Mouse (Mus musculus): ENCODE results near the gene Pik3r3. TPM values are rescaled to one million over a fixed set of nuclear protein-coding genes. Genes with fewer than 3 reads are reported as not detected.
A peak's percentile ranks its signal among the peaks of the same experiment; 100 is the strongest.

Gene Pik3r3
- total RNA-seq, 2 experiments from 2014 or later, result 5.6 to 7.3 TPM

- Histone ChIP-seq H3K4me3 (no peak overlapping the region), H3K27ac (no peak overlapping the region)
- no peak for DNase-seq
- intact Hi-C loops (cut with DNase I), result no loop called here
- no peak for TF ChIP-seq CTCF (IDR thresholded peaks at IDR 0.05)
Measured at GRCm38 (mm10) chr4:116329256-116329655, 107.8 kb downstream of the Pik3r3 start.

- Histone ChIP-seq H3K4me3 (no peak overlapping the region), H3K27ac (no peak overlapping the region)
- TF ChIP-seq CTCF (IDR thresholded peaks at IDR 0.05), result no peak
- intact Hi-C loops (cut with DNase I), result no loop called here
- no peak for DNase-seq
Measured at GRCm38 (mm10) chr4:116336294-116336693, 114.9 kb downstream of the Pik3r3 start.

GRCm38 (mm10) chr4:116342119-116342518, 120.7 kb downstream of the Pik3r3 start:
- DNase-seq, result peak; percentile 56
- no peak overlapping the region for H3K4me3 ChIP-seq
- peak; percentile 83 for TF ChIP-seq CTCF (IDR thresholded peaks at IDR 0.05)
- no peak overlapping the region for H3K27ac ChIP-seq
- intact Hi-C loops (cut with DNase I), result loop anchor here (2.0 to 5.0 kb wide), 3 partner anchors 61 to 165 kb away; partner anchors contain the start of gene Ipp

GRCm38 (mm10) chr4:116352496-116352895, 131.1 kb downstream of the Pik3r3 start:
- no peak for TF ChIP-seq CTCF (IDR thresholded peaks at IDR 0.05)
- Histone ChIP-seq H3K27ac (peak overlapping the region; percentile 58), H3K4me3 (no peak overlapping the region)
- no peak for DNase-seq
- intact Hi-C loops (cut with DNase I), result no loop called here

Other genes starting within 250 kb of the Pik3r3 start
- gene Faah, start 203.7 kb upstream of the Pik3r3 start, total RNA-seq (2021), result under 1 TPM; 0.20 to 0.22 TPM
- 10 to 100 TPM; 12.3 to 16.9 TPM for gene Nsun4, start 167.7 kb upstream of the Pik3r3 start, total RNA-seq (2021)
- 100 to 1,000 TPM; 765 to 991 TPM for gene Uqcrh, start 146.5 kb upstream of the Pik3r3 start, total RNA-seq (2021)
- gene Lrrc41, start 146.3 kb upstream of the Pik3r3 start, total RNA-seq (2021), result 10 to 100 TPM; 21.2 to 22.1 TPM
- gene Rad54l, start 97.9 kb upstream of the Pik3r3 start, total RNA-seq (2021), result under 1 TPM; 0.23 to 0.36 TPM
- 10 to 100 TPM; 47.9 to 50.7 TPM for gene Pomgnt1, start 97.8 kb upstream of the Pik3r3 start, total RNA-seq (2021)
- 1 to 10 TPM; 4.9 to 6.9 TPM for gene Lurap1, start 70.3 kb upstream of the Pik3r3 start, total RNA-seq (2021)
- under 1 TPM in 1 of 2 experiments, not detected in 1; 0.17 TPM for gene Tspan1, start 54.0 kb upstream of the Pik3r3 start, total RNA-seq (2021)
- not detected for gene 1700042G07Rik, start 48.2 kb upstream of the Pik3r3 start, total RNA-seq (2021)
- gene Gm49337, start 48.2 kb upstream of the Pik3r3 start, total RNA-seq (2021), result under 1 TPM in 1 of 2 experiments, not detected in 1; 0.47 TPM
- gene Mast2, start 242.6 kb downstream of the Pik3r3 start, total RNA-seq (2021), result 10 to 100 TPM; 94.1 to 96.3 TPM

Data from gastrocnemius, adult 2 months (tissue).